Mouse (Mus musculus) embryonic fibroblast, embryonic 13.5 days (primary cell): Measurements from ENCODE around the gene Ick.

Source experiments
- CTCF ChIP-seq: IDR thresholded peaks from 2 replicates; pipeline ENCODE4 v1.5.1; 2011; ENCODE audit warnings: mild to moderate bottlenecking, control low read depth, low read length, moderate library complexity, borderline replicate concordance; ENCODE audit not compliant: insufficient read depth
- POLR2A ChIP-seq: IDR thresholded peaks from 2 replicates; pipeline ENCODE4 v1.6.1; 2011; ENCODE audit warnings: low read depth, mild to moderate bottlenecking, control low read depth, low read length, moderate library complexity

DNA sequence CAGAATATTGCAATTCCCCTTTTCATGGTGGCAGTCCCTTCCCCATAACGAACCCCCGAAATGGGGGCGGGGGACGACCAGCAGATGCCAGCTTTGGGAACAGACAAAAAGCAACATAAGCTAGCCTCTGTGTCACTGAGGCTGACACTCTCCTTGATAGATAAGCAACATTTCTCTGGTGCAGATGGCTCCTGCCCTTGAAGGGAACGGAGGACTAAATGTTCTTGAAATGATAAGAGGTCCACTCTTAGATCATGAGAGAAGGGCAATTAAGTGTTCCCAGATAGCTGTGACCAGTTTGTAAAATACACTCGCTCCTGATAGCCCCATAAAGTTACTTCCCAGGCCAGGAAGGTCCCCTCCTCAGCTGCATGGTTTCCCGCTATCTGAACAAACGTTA, 79.9 kb downstream of the Ick start:
- TF ChIP-seq POLR2A (no peak), CTCF (no peak)
